Mouse (Mus musculus): Measurements from ENCODE around the gene Pitpnc1. TPM values are rescaled to one million over a fixed set of nuclear protein-coding genes. Genes with fewer than 3 reads are reported as not detected.

Gene Pitpnc1
- polyA plus RNA-seq, 1 experiment from 2014 or later, result 35.2 TPM

DNA sequence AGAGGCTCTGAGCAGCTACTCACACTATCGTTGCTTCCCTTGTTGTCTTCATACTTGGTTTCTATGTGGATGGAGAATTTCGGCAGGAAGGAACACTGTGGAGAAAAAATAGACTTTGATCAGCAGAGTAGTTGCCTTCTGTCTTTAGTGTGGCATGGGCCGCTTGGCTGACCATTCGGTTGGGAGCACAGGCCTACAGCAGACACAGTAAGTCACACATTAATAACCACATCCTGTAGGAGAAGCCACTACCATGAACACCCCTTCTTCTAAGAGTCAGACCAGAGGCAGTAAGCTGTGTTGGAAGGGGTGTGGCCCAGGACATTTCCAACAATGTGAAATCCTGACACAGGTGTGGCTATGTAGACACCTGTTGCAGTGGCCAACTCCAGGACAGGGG is 174.3 kb downstream of the Pitpnc1 start:
- H3K9ac ChIP-seq, result no peak overlapping the region

DNA sequence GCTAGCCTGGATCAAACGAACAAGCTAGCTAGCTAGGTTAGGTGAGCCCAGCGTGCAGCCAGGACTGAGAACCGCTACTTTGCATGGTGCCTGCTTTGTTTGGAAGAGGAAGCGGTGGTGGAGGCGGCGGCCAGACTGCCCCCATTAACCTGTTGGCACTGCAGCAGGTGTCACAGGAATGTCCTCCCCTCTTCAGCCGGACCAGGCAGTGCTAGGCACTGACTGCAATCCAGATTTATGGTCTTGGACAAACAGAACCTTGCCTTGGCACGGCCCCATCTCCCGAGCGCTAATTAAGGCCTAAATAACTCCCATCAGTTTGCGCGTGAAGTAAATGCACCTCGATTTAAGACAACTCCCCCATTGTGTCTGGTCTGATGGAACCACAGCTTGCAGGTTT is 178.5 kb downstream of the Pitpnc1 start:
- Histone ChIP-seq H3K4me3 (no peak overlapping the region), H3K9me3 (no peaks in the 10 kb centered on the region), H3K27me3 (no peaks in the 10 kb centered on the region), H3K36me3 (peaks cover 11% of the 10 kb centered on the region; the same call in 1 of the 2 replicates), H3K4me2 (no peak overlapping the region), H3K4me1 (replicated peaks) (no peaks in the 10 kb centered on the region), H3K27ac (no peak overlapping the region), H3K9ac (no peak overlapping the region)
- no peak for ATAC-seq (ENCODE audit: low FRiP score)
- WGBS, result 83% methylated on average over 13 of the region's 13 CpGs

More for the DNA sequence above, 174.3 kb downstream of the Pitpnc1 start:
- H3K36me3 ChIP-seq, result peaks cover 18% of the 10 kb centered on the region
- H3K4me2 ChIP-seq, result no peak overlapping the region
- H3K27me3 ChIP-seq, result no peaks in the 10 kb centered on the region
- H3K4me3 ChIP-seq, result no peak overlapping the region
- no peak for ATAC-seq (ENCODE audit: low FRiP score)
- H3K4me1 ChIP-seq (replicated peaks), result no peaks in the 10 kb centered on the region
- H3K9me3 ChIP-seq, result peaks cover 6% of the 10 kb centered on the region
- 96% methylated on average over 4 of the region's 4 CpGs for WGBS
- H3K27ac ChIP-seq, result no peak overlapping the region

DNA sequence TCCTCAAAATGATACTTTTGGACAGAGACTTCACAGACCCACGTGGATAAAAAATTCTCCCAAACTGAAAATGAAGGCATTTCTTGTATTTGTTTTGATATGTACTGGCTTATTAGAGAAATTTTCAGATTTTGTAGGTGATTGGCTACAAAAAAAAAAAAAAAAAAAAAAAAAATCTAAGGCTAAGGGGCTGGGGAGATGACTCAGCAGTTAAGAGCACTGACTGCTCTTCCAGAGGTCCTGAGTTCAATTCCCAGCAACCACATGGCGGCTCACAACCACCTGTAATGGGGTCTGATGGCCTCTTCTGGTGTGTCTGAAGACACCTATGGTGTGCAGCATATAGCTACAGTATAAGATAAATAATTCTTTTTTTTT is 182.3 kb downstream of the Pitpnc1 start:
- 95% methylated on average over 2 of the region's 2 CpGs for WGBS
- H3K4me3 ChIP-seq, result no peak overlapping the region
- ATAC-seq (ENCODE audit: low FRiP score), result no peak
- H3K4me2 ChIP-seq, result no peak overlapping the region
- H3K36me3 ChIP-seq, result 0 out of 2 replicates have a peak, but pooled peaks cover under 1% of the 10 kb centered on the region
- H3K9me3 ChIP-seq, result no peaks in the 10 kb centered on the region
- H3K9ac ChIP-seq, result no peak overlapping the region
- H3K27me3 ChIP-seq, result no peaks in the 10 kb centered on the region
- no peak overlapping the region for H3K27ac ChIP-seq
- H3K4me1 ChIP-seq (replicated peaks), result no peaks in the 10 kb centered on the region

DNA sequence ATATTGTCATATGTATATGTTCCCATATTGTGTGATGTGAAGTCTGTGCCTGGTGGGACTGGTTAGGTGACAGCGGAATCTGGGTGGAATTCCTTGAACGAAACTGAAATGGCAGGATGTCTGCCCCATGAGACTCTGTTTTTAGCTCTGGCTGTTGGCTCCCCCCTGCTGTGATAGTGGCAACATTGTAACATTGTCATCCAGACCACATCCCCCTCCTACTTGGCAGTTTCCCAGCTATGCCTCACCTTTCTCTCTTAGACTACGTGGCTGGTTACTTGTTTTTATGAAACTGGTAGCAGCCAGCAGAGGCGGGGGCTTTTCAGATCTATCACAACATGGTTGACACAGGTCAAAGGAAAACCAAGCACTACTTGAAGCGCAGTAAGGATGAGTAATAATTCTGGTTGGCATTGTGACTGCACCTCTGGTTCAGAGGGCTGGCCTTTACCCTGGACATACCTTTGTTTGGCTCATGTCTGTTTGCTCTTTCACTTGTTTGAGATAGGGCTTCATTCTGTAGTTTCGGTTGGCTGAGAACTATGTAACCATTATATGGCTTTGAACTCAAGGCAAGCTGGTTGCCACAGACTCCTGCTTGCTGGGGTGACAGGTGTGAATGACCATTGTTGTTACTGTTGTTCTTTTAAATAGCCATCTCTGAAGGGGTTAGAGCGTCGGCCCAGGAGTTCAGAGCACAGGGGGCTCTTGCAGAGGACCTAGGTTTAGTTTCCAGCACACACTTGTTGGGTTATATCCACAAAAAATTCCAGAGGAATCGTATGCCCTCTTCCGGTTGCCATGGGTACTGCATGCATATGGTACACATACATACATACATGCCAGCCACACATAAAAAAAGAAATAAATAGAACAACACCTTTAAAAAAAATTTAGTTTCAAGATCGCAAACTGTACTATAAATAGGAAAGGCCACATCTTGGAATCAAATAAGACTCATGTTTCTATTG is 183.0 kb downstream of the Pitpnc1 start:
- H3K27ac ChIP-seq, result no peak overlapping the region
- H3K4me2 ChIP-seq, result no peak overlapping the region
- no peak overlapping the region for H3K4me3 ChIP-seq
- no peaks in the 10 kb centered on the region for H3K36me3 ChIP-seq
- no peak overlapping the region for H3K9ac ChIP-seq
- no peaks in the 10 kb centered on the region for H3K27me3 ChIP-seq
- no peaks in the 10 kb centered on the region for H3K9me3 ChIP-seq
- WGBS, result 91% methylated on average over 11 of the region's 11 CpGs
- H3K4me1 ChIP-seq (replicated peaks), result no peaks in the 10 kb centered on the region
- no peak for ATAC-seq (ENCODE audit: low FRiP score)

DNA sequence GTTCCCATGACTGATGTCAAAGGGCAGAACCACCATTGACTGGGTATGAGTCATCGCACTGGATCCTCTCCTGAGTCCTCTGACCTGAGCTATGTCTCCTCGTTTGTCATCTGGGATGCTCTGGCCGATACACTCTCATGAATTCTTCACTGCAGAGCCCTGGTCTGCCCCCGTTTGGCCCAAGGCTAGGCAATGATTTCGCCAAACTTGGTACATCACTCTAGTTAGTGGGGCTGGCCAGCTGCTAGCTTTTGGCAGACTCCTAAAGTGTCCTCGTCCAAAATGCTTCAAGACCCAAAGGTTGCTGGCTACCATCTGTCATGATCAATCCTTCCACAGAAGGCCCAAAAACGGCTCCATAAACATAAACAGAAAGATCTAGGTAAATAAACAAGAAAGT is 184.8 kb downstream of the Pitpnc1 start:
- Histone ChIP-seq H3K4me2 (no peak overlapping the region), H3K9me3 (no peaks in the 10 kb centered on the region), H3K9ac (no peak overlapping the region), H3K27me3 (no peaks in the 10 kb centered on the region), H3K27ac (no peak overlapping the region), H3K4me1 (replicated peaks) (no peaks in the 10 kb centered on the region), H3K36me3 (no peaks in the 10 kb centered on the region), H3K4me3 (no peak overlapping the region)
- 83% methylated on average over 7 of the region's 7 CpGs for WGBS
- no peak for ATAC-seq (ENCODE audit: low FRiP score)

DNA sequence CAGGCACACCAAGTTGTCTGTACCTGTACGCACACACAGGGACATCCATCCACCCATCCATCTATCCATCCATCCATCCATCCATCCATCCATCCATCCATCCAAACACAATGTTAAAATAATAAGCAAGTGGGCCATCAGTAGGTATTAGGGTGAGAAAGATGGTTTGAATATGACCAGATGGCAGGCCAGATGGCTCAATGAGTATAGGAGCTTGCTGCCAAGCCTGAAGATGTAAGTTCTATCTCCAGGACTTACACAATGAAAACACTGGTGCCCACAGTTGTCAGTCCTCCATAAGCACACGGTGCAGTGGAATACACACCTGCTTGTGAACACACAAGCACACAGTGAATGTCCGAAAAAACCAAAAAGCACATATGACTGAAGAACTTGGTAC is 186.9 kb downstream of the Pitpnc1 start:
- H3K27me3 ChIP-seq, result no peaks in the 10 kb centered on the region
- no peak overlapping the region for H3K4me3 ChIP-seq
- H3K4me2 ChIP-seq, result no peak overlapping the region
- ATAC-seq (ENCODE audit: low FRiP score), result no peak
- peaks cover 10% of the 10 kb centered on the region for H3K4me1 ChIP-seq (replicated peaks)
- H3K9me3 ChIP-seq, result no peaks in the 10 kb centered on the region
- WGBS, result 98% methylated on average over 3 of the region's 3 CpGs
- H3K27ac ChIP-seq, result no peak overlapping the region
- no peak overlapping the region for H3K9ac ChIP-seq
- H3K36me3 ChIP-seq, result no peaks in the 10 kb centered on the region

DNA sequence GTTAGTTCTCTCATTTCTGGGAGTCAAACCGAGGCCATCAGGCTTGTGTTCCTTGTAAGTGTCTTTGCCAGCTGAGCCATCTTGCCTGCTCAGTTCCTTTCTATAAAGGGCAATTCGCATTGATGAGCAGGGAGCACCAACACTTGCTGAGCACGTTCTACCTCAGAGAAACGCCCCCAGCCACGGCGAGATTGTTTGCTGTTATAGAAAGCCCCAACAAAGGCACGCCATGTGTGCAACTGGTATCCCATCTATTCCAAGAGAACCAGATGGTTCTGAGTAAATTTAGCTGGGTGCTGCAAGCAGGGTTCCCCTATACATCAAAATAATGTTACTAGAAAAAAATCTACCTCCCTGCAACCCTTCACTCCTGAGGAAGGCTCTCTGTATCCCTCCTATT is 188.0 kb downstream of the Pitpnc1 start:
- H3K4me1 ChIP-seq (replicated peaks), result peaks cover 10% of the 10 kb centered on the region

DNA sequence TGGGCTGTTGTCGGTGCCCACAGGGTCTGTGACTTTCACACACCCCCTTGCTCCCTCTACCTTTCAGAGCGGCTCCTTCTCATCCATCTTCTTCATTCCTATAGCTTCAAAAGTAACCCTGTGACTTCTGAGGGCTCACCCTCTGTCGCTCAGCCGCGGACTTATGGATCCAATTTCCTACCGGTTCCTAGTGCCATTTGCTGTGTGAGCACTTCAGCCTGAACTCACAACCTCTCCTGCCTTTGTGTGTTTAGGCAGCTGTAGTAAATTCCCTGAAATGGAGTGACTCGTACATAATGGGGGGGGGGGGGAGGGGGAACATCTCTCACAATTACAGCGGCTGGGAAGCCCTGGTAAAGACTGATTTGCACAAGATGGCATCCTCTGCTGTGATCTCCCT is 191.2 kb downstream of the Pitpnc1 start:
- Histone ChIP-seq H3K36me3 (no peaks in the 10 kb centered on the region), H3K27me3 (no peaks in the 10 kb centered on the region), H3K4me1 (replicated peaks) (peaks cover 27% of the 10 kb centered on the region), H3K4me3 (no peak overlapping the region), H3K27ac (no peak overlapping the region), H3K9ac (no peak overlapping the region), H3K9me3 (no peaks in the 10 kb centered on the region), H3K4me2 (no peak overlapping the region)
- ATAC-seq (ENCODE audit: low FRiP score), result no peak
- 14% methylated on average over 8 of the region's 8 CpGs for WGBS

More for the DNA sequence above, 188.0 kb downstream of the Pitpnc1 start:
- Histone ChIP-seq H3K27me3 (no peaks in the 10 kb centered on the region), H3K27ac (no peak overlapping the region), H3K4me2 (no peak overlapping the region), H3K9ac (no peak overlapping the region), H3K36me3 (no peaks in the 10 kb centered on the region), H3K4me3 (no peak overlapping the region), H3K9me3 (no peaks in the 10 kb centered on the region)
- WGBS, result 92% methylated on average over 7 of the region's 7 CpGs
- no peak for ATAC-seq (ENCODE audit: low FRiP score)

DNA sequence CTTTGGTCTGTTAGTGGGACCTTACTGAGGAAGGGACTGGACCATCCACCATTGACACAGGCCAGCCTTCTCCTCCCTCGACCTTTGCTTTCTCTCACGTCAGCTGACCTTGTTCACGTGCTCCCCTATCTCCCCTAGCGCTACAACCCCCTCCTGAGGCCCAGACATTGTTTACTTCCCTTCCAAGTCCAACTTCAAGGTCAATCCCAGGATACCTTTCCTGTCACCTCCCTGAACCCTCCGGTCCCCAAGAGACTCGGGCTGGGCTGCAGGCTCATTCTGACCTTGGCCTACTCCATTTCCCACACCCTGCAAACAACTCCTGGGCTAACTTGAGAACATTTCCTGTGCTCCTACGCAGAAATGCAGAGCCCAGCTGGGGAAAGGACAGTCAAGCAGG is 193.6 kb downstream of the Pitpnc1 start:
- peaks cover 39% of the 10 kb centered on the region for H3K4me1 ChIP-seq (replicated peaks)
- 77% methylated on average over 7 of the region's 7 CpGs for WGBS
- H3K36me3 ChIP-seq, result no peaks in the 10 kb centered on the region
- H3K27me3 ChIP-seq, result no peaks in the 10 kb centered on the region
- ATAC-seq (ENCODE audit: low FRiP score), result no peak
- H3K4me3 ChIP-seq, result no peak overlapping the region
- H3K27ac ChIP-seq, result no peak overlapping the region
- H3K9me3 ChIP-seq, result no peaks in the 10 kb centered on the region
- no peak overlapping the region for H3K9ac ChIP-seq
- no peak overlapping the region for H3K4me2 ChIP-seq

DNA sequence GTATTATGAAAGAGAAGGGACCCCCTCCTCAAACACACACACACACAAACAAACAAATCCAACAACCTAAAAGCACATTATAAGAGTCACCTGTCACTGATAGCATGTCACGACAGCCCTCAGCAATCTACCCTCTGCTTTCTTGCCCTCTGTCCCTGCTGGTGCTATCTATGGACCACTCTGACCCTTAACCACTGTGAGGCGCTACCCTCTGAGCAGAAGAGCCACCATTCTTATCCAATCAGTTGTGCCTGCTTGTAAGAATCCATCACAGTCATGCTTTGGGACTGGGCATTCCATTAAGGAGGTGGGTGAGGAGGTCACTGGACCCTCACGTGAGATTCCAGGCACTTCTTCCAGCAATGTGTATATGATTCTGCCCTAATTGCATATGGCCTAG is 194.2 kb downstream of the Pitpnc1 start:
- H3K4me3 ChIP-seq, result no peak overlapping the region
- no peak for ATAC-seq (ENCODE audit: low FRiP score)
- peaks cover 40% of the 10 kb centered on the region for H3K4me1 ChIP-seq (replicated peaks)
- no peaks in the 10 kb centered on the region for H3K9me3 ChIP-seq
- H3K4me2 ChIP-seq, result no peak overlapping the region
- 75% methylated on average over 3 of the region's 3 CpGs for WGBS
- H3K9ac ChIP-seq, result no peak overlapping the region
- H3K36me3 ChIP-seq, result no peaks in the 10 kb centered on the region
- H3K27me3 ChIP-seq, result no peaks in the 10 kb centered on the region
- H3K27ac ChIP-seq, result no peak overlapping the region

DNA sequence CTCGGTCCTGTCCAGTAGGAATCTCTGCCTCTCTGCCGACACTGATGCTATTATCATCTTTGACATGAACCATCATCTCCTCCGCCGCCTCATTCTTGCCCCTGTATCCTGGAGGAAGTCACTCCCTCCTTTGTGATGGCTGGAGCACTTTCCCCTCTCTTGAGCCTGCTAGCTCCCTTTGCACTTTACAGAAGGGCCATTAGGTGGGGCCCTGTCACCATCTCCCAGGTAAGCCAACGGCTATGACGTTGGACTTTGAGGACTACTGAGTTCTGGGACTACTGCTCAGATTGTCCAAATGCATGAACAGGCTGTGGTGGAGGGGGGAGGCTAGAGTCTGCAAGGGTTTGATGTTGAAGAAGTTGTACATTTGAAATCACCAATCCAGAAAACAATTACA is 194.6 kb downstream of the Pitpnc1 start:
- Histone ChIP-seq H3K4me2 (no peak overlapping the region), H3K4me3 (no peak overlapping the region), H3K27ac (no peak overlapping the region), H3K27me3 (no peaks in the 10 kb centered on the region), H3K4me1 (replicated peaks) (peaks cover 40% of the 10 kb centered on the region), H3K9ac (no peak overlapping the region), H3K36me3 (no peaks in the 10 kb centered on the region), H3K9me3 (no peaks in the 10 kb centered on the region)
- 0 out of 2 replicates have a peak, but pooled peaks have one; percentile 24 for ATAC-seq (ENCODE audit: low FRiP score)
- WGBS, result 30% methylated on average over 6 of the region's 6 CpGs

DNA sequence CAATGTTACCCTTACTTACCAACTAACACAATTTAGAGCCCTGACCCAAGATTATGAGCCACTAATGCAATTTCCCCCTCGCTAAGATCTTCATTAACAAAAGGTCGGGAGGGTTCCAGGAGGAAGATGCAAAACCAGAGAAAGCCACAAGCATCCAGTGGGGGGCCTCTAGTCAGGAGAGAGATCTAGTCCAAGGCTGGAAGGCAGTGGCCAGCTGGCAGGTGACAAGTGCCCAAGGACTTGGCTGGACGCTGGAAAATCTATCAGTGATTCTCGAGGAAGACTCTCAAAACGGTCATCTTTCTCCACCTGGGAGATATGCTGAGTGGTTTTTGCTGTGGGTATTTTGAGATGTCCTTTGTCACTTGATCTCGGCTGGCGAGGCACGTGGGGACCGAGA is 196.3 kb downstream of the Pitpnc1 start:
- no peak overlapping the region for H3K27ac ChIP-seq
- WGBS, result 76% methylated on average over 9 of the region's 9 CpGs

More for the DNA sequence above, 196.3 kb downstream of the Pitpnc1 start:
- Histone ChIP-seq H3K27me3 (no peaks in the 10 kb centered on the region), H3K36me3 (no peaks in the 10 kb centered on the region), H3K9ac (no peak overlapping the region), H3K9me3 (no peaks in the 10 kb centered on the region), H3K4me1 (replicated peaks) (peaks cover 29% of the 10 kb centered on the region), H3K4me2 (no peak overlapping the region), H3K4me3 (no peak overlapping the region)
- ATAC-seq (ENCODE audit: low FRiP score), result no peak
